Mouse (Mus musculus): ENCODE measurements around the gene Oit1. TPM values are rescaled to one million over a fixed set of nuclear protein-coding genes. Genes with fewer than 3 reads are reported as not detected.

Gene Oit1
- total RNA-seq, 2 experiments from 2014 or later = not detected

DNA sequence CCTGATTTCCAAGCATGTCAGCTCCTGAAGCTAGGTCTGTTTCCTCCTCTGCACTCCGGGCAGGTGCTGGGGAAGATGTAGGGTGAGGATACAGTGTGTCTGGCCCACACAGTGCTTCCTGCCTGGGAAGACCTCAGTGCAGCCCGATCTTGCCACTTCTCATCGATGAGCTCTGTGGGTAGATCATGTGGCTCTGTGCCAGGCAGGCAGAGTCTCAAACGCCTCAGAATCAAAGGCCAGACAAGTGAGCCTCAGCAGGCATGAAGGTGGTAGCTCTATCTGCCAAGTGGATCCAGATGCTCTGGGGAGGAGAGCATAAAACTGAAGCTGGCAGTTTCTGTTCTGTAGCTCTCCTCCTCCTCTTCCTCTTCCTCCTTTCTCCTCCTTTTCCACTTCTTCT is 38.3 kb downstream of the Oit1 start:
- DNase-seq (ENCODE audit: low spot score in 2 of 2) = no peak

GRCm38 (mm10) chr14:8335947-8336346 is 42.6 kb downstream of the Oit1 start:
- no peak for DNase-seq (ENCODE audit: low spot score in 2 of 2)

GRCm38 (mm10) chr14:8334511-8334910 is 44.0 kb downstream of the Oit1 start:
- no peak for DNase-seq (ENCODE audit: low spot score in 2 of 2)

GRCm38 (mm10) chr14:8332314-8333252 is 46.0 kb downstream of the Oit1 start:
- no peak for DNase-seq (ENCODE audit: low spot score in 2 of 2)

- DNase-seq (ENCODE audit: low spot score in 2 of 2) = no peak
Observed at GRCm38 (mm10) chr14:8331307-8331905, 47.1 kb downstream of the Oit1 start.

GRCm38 (mm10) chr14:8330390-8330789 is 48.2 kb downstream of the Oit1 start:
- no peak for DNase-seq (ENCODE audit: low spot score in 2 of 2)

GRCm38 (mm10) chr14:8329552-8329951 is 49.0 kb downstream of the Oit1 start:
- DNase-seq (ENCODE audit: low spot score in 2 of 2) = no peak

GRCm38 (mm10) chr14:8327371-8327770 is 51.2 kb downstream of the Oit1 start:
- DNase-seq (ENCODE audit: low spot score in 2 of 2) = no peak

DNA sequence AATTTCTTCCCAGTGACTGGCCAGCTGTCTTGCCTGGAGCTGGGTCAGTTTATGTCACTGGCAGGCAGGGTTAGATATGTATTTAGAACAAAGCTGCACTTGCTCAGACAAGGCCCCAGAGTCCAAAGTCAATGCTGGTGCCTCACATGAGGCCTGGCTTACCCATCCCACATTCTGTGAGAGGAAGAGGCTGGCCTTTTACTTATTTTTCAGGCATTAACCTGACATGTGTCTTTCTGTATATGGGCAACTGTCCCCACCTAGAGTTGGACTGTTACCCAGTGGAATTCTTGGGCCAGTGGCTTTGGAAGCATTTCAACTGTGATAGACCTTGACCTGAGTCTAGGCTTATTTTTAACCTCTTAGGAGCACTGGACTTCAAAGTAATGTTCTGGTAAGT is 51.6 kb downstream of the Oit1 start:
- DNase-seq (ENCODE audit: low spot score in 2 of 2) = no peak

DNA sequence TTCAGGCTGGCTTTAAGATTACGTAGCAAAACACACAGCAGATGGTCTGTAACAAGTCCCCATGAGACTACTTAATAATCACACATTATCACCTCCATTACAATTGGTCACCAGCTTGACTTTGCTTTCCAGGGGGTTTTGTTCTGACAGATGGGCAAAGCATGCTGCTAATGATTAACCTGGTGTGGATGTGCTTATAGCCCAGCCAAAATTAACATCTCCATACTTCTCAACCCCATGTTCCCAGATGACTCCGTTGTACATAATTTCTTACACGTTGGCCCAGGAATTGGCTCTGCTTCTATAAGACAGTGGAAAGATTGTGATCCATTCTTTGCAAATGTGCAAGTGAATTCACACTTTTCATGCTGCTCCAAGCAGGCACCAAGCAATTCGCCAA is 52.8 kb downstream of the Oit1 start:
- no peak for DNase-seq (ENCODE audit: low spot score in 2 of 2)

DNA sequence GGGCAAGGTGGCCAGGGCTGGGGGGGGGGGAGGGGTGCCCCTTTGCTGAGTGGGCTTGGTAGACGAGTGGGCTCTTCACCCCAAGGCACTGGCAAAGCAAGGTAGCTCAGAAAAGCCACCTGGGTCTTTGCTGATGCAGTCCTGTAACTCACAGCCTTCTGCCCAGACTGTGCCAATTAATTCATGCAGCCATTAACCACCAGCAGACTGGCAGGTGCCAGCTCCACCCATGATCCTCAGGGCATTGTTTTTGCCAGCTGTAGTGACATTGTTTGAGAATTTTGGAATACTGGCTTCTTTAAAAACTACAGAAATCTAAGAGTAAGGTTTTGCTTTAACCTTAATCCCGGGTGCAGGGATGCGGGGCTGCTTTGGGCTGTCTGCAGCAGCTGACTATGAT is 58.0 kb downstream of the Oit1 start:
- DNase-seq (ENCODE audit: low spot score in 2 of 2) = no peak

GRCm38 (mm10) chr14:8317194-8318097 is 61.1 kb downstream of the Oit1 start, which contains the start of gene Fam107a:
TSS of gene Fam107a (minus strand) at chr14:8318023.
- DNase-seq (ENCODE audit: low spot score in 2 of 2) = no peak

- DNase-seq (ENCODE audit: low spot score in 2 of 2) = no peak
Observed at GRCm38 (mm10) chr14:8316366-8317193, 62.0 kb downstream of the Oit1 start.

GRCm38 (mm10) chr14:8315169-8315568 is 63.4 kb downstream of the Oit1 start:
- DNase-seq (ENCODE audit: low spot score in 2 of 2) = no peak

GRCm38 (mm10) chr14:8314536-8314935 is 64.0 kb downstream of the Oit1 start:
- DNase-seq (ENCODE audit: low spot score in 2 of 2) = no peak

DNA sequence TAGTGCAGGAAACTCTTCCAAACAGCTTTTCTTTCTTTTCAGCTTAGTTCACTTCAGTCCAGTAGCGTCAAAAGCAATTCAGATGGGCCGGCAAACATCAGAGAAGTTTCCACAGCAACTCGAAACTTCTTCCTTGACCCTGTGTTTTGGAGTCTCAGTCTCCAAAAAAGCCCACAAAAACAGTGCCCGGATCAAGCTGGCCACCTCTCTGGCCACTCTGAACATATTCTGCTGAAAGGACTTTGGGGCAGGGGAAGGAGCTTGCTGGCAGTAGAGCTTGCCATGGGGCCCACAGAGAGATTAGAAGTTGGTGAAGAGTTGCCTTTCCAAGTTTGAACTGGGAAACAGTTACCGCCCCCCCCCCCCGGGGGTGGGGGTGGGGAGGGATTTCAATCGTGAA is 64.7 kb downstream of the Oit1 start:
- no peak for DNase-seq (ENCODE audit: low spot score in 2 of 2)

- no peak for DNase-seq (ENCODE audit: low spot score in 2 of 2)
Observed at GRCm38 (mm10) chr14:8309621-8310141, 68.9 kb downstream of the Oit1 start.

- no peak for DNase-seq (ENCODE audit: low spot score in 2 of 2)
Observed at GRCm38 (mm10) chr14:8308650-8309049, 69.9 kb downstream of the Oit1 start.

GRCm38 (mm10) chr14:8306884-8307283 is 71.7 kb downstream of the Oit1 start:
- DNase-seq (ENCODE audit: low spot score in 2 of 2) = no peak

DNA sequence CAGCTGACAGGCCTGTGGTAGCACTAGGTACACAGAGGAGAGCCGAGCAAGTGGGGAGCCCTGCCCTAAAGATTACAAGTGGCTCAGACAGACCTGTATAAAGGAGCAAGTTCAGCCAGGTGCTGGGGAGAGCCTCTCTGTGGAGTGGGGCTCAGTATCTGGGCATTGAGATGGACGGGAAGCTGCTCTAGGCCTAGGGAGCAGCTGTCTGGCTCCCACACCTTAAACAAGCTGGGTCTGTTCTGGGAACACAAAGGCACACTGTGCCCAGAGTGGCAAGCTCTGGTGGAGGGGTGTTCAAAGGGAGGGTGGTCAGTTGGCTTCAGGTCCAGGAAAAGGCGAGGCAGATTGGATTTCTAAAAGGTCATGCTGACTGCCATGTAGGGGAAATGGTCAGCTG is 73.5 kb downstream of the Oit1 start:
- no peak for DNase-seq (ENCODE audit: low spot score in 2 of 2)
